Mouse (Mus musculus): ENCODE data around the gene Pcgf1. TPM values are rescaled to one million over a fixed set of nuclear protein-coding genes. Genes with fewer than 3 reads are reported as not detected.
A peak's percentile ranks its signal among the peaks of the same experiment; 100 is the strongest.

Gene Pcgf1
- polyA plus RNA-seq, 1 experiment from 2014 or later = 44.3 TPM

MicroRNAs encoded within 50 kb of the gene (microRNA counts, 519-probe panel; counts per million panel counts)
- 1,363 counts per million, percentile 7 among the panel's probes with 10 or more counts for microRNA mmu-miR-3470a+mmu-miR-3470b

Small RNA genes lying within 50 kb of the gene (microRNA-seq; reads per million reads assigned to microRNA genes)
- not detected for gene Mir3470a
- gene Mir7040 = not detected

Other genes starting within 250 kb of the Pcgf1 start
- 1.1 and 1.2 TPM in 2 replicates for gene Sema4f, start 138.1 kb upstream of the Pcgf1 start, polyA plus RNA-seq (2014; fragmentation: Nextera tagmentation; extraction: Ambion mirVana)
- gene M1ap, start 131.0 kb upstream of the Pcgf1 start, polyA plus RNA-seq (2014; fragmentation: Nextera tagmentation; extraction: Ambion mirVana) = 0.12 and 0.27 TPM in 2 replicates
- gene Dok1, start 44.4 kb upstream of the Pcgf1 start, polyA plus RNA-seq (2014; fragmentation: Nextera tagmentation; extraction: Ambion mirVana) = 6.5 and 7.3 TPM in 2 replicates
- 10.1 and 13.7 TPM in 2 replicates for gene Loxl3, start 43.7 kb upstream of the Pcgf1 start, polyA plus RNA-seq (2014; fragmentation: Nextera tagmentation; extraction: Ambion mirVana)
- gene Aup1, start 23.3 kb upstream of the Pcgf1 start, polyA plus RNA-seq (2014; fragmentation: Nextera tagmentation; extraction: Ambion mirVana) = 122 and 123 TPM in 2 replicates
- 28.7 and 33.2 TPM in 2 replicates for gene Htra2, start 22.6 kb upstream of the Pcgf1 start, polyA plus RNA-seq (2014; fragmentation: Nextera tagmentation; extraction: Ambion mirVana)
- gene Dqx1, start 20.0 kb upstream of the Pcgf1 start, polyA plus RNA-seq (2014; fragmentation: Nextera tagmentation; extraction: Ambion mirVana) = 0.35 and 0.88 TPM in 2 replicates
- gene Tlx2, start 7.6 kb upstream of the Pcgf1 start, polyA plus RNA-seq (2014; fragmentation: Nextera tagmentation; extraction: Ambion mirVana) = 0.13 TPM in 1 of 2 replicates, not detected in the other
- gene Lbx2, start 8.5 kb downstream of the Pcgf1 start, polyA plus RNA-seq (2014; fragmentation: Nextera tagmentation; extraction: Ambion mirVana) = 0.81 and 2.0 TPM in 2 replicates
- gene Ccdc142, start 23.7 kb downstream of the Pcgf1 start, polyA plus RNA-seq (2014; fragmentation: Nextera tagmentation; extraction: Ambion mirVana) = 1.9 and 2.0 TPM in 2 replicates
- gene Gm42688, start 23.7 kb downstream of the Pcgf1 start, polyA plus RNA-seq (2014; fragmentation: Nextera tagmentation; extraction: Ambion mirVana) = 2.3 and 2.4 TPM in 2 replicates
- gene Mrpl53, start 31.2 kb downstream of the Pcgf1 start, polyA plus RNA-seq (2014; fragmentation: Nextera tagmentation; extraction: Ambion mirVana) = 140 and 141 TPM in 2 replicates
- 34.7 and 42.1 TPM in 2 replicates for gene Mogs, start 37.6 kb downstream of the Pcgf1 start, polyA plus RNA-seq (2014; fragmentation: Nextera tagmentation; extraction: Ambion mirVana)
- gene Wbp1, start 43.7 kb downstream of the Pcgf1 start, polyA plus RNA-seq (2014; fragmentation: Nextera tagmentation; extraction: Ambion mirVana) = 153 and 182 TPM in 2 replicates
- 20.8 and 21.7 TPM in 2 replicates for gene Ino80b, start 47.6 kb downstream of the Pcgf1 start, polyA plus RNA-seq (2014; fragmentation: Nextera tagmentation; extraction: Ambion mirVana)
- gene Rtkn, start 57.6 kb downstream of the Pcgf1 start, polyA plus RNA-seq (2014; fragmentation: Nextera tagmentation; extraction: Ambion mirVana) = 29.2 and 30.5 TPM in 2 replicates
- gene Wdr54, start 78.5 kb downstream of the Pcgf1 start, polyA plus RNA-seq (2014; fragmentation: Nextera tagmentation; extraction: Ambion mirVana) = 11.5 and 13.7 TPM in 2 replicates
- 0.58 and 1.1 TPM in 2 replicates for gene 1700003E16Rik, start 78.5 kb downstream of the Pcgf1 start, polyA plus RNA-seq (2014; fragmentation: Nextera tagmentation; extraction: Ambion mirVana)
- 70.4 and 71.4 TPM in 2 replicates for gene Dctn1, start 88.1 kb downstream of the Pcgf1 start, polyA plus RNA-seq (2014; fragmentation: Nextera tagmentation; extraction: Ambion mirVana)
- gene Slc4a5, start 142.0 kb downstream of the Pcgf1 start, polyA plus RNA-seq (2014; fragmentation: Nextera tagmentation; extraction: Ambion mirVana) = 0.16 and 0.47 TPM in 2 replicates
- 59.7 and 59.9 TPM in 2 replicates for gene Mthfd2, start 248.0 kb downstream of the Pcgf1 start, polyA plus RNA-seq (2014; fragmentation: Nextera tagmentation; extraction: Ambion mirVana)
- 69.7 and 78.6 TPM in 2 replicates for gene Mob1a, start 248.1 kb downstream of the Pcgf1 start, polyA plus RNA-seq (2014; fragmentation: Nextera tagmentation; extraction: Ambion mirVana)

All from limb, embryonic 11.5 days (tissue).